Mouse (Mus musculus) mouse trophoblast stem cell (cell line): ENCODE data around the gene Cenpp.

Source experiments
- in situ Hi-C, 2 experiments: fragments of 300-500 bp; cut with MseI, MboI; formaldehyde crosslinking; loops; 2 replicates in 1 of 2; 3 replicates in 1 of 2; pipeline ENCODE4 v1.15.1; 2025

The Cenpp gene

GRCm38 (mm10) chr13:49538693-49539092 is 113.9 kb downstream of the Cenpp start:
- in situ Hi-C loops = no loop called here

DNA sequence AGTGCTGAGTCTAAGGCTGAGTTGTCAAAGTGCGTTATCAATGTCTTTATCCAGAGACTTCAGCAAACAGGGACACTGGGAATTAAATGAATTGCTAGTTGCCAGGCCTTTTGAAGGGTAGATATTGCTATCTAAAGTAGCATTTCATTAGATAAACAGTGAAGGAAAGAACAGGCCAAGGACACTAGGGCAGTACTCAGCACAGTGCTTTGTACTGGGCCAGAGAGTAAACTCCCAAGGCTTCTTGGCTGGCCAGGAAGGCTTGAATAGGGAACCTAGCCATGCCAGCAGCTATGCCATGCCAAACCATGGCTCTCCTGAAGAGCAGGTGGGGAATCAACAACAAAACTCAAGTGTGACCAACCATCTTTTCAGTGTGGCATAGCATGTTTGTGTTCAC is 115.6 kb downstream of the Cenpp start:
- in situ Hi-C loops = no loop called here

- in situ Hi-C loops = no loop called here
Measured at GRCm38 (mm10) chr13:49530636-49531035, 121.9 kb downstream of the Cenpp start.

DNA sequence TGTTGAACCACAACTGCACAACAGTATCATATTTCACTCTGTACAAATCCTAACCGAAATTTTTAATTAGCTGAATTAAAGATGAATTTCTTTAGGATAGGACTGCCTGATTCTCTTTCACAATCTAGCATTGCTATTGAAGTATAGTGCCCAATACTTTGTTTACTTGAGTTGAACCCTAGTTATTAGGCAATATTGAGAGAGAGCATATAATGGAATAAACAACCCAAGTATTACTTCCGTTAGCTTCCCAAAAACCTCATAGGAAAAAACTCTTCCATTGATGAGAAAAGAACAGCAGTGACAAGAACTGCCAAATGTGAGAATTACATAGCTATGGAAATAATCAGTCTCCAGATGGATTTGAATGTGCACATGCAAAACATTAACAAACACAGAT is 126.3 kb downstream of the Cenpp start:
- in situ Hi-C loops = no loop called here

DNA sequence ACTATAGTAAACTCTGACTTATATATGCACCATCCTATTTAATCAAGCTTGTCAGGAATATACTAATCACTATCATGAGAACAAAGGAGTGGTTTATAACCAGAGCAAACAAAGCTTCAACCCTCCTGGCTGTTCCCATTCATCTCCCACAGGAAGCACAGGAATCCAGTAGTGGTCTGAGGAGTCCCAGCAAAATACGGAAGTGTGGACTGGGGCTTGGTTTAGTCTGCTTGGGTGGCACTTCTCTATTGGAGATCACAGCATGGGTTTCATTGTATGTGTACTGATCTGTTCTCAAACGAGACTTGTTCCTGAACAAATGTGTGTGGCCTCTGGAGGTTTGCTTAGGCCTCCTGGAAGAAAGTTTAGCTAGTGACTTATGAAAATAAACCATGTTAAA is 133.8 kb downstream of the Cenpp start:
- in situ Hi-C loops = no loop called here

DNA sequence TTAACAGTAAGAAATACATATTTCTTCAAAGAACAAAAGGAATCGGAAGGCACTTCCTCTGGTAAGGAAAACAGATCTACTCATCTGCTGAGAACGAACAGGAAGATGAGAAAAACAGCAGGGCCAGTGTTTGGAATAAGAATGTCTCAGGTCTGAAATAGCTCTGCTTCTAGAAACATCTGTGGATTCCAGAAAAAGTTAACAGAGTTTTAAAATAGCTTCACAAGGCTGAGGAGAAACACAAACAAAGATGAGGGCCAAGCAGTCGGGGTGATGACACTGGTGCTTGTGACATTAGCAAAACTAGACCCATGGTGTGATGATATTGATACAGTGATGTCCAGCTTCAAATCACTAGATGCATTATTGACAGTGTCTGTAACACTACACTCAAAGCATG is 145.4 kb downstream of the Cenpp start:
- in situ Hi-C loops = no loop called here

- in situ Hi-C loops = no loop called here
Measured at GRCm38 (mm10) chr13:49505776-49506175, 146.8 kb downstream of the Cenpp start.

DNA sequence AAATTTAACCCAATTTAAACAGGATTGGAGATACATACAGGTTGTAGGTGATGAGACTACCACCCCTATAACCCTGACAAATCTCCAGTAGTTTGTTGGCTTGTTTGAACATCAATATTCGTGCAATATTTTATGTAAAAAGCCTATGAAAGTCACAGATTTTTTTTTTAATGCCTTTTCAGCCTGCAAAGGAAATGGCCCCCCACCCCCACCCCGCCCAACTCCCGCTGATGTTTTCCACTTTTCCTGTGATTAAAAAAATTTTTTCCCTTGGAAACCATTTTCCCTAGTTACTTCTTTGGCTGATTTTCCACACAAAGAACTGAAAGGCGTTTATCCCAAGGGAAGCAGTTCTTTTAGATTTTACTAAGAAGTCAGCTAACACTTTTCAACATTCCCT is 148.1 kb downstream of the Cenpp start, which contains the start of gene Ecm2:
Gene Ecm2, plus strand, starts transcription at position 301 of the 400 bp plus-strand sequence.
- in situ Hi-C loops = no loop called here

GRCm38 (mm10) chr13:49492376-49493368 is 159.9 kb downstream of the Cenpp start, which contains the start of gene Tes3-ps:
Gene Tes3-ps (plus strand): TSS chr13:49493318.
- in situ Hi-C loops = no loop called here

DNA sequence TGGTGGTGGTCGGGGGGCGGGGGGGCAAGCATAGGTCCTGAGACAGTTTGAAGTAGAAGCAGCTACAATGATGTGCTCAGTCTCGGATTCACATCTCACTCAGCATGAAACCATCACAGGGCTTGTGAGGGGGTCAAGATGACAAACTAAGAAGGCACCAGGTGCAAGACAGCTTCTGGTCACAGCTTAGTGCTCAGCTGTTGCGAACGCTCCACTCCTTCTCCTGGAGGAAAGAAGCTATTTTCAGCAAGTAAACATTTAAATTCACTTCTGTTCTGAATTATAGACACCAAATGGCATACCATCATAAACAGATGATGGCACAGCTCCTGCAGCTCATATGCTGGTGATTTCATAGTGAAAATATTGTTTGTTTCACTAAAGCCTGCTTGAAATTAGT is 167.2 kb downstream of the Cenpp start:
- in situ Hi-C loops = no loop called here

DNA sequence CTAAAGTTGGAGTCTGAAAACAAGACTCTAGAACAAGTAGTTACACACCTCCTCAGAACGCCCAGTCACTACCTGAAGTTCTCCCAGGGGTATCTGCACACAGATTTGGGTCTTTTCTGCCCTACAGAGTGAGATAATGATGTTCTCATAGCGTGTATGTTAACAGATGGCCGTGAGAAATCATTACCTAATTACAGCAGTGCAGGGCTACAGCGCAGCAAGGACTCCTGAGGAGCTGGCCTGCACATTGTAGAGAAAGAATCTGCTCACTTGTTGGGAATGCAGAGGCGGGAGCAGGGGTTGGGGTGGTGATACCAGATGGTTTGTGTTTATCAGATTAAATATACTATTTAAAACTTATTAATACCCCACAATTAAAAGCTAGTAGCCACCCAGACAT is 172.0 kb downstream of the Cenpp start:
- in situ Hi-C loops = no loop called here

GRCm38 (mm10) chr13:49480057-49480456 is 172.5 kb downstream of the Cenpp start:
- in situ Hi-C loops = no loop called here

DNA sequence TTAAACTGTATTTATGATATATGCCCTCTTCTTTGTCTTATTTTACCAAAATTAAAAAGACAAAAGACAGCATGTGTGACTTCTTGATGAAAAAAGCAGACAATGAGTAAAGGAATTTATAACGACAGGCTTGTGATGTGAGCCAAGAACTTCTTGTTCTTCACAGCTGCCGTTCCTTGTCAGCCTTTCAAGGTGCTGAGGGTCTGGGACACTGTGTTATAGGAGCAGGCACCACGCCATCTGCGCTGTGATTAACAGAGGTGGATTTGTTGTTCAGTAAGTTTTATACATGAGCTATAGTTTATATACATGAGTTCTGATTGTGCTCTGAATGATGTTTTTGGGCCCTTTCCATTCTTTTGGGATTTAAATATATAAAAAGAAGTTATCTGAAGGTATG is 173.2 kb downstream of the Cenpp start:
- in situ Hi-C loops = no loop called here

DNA sequence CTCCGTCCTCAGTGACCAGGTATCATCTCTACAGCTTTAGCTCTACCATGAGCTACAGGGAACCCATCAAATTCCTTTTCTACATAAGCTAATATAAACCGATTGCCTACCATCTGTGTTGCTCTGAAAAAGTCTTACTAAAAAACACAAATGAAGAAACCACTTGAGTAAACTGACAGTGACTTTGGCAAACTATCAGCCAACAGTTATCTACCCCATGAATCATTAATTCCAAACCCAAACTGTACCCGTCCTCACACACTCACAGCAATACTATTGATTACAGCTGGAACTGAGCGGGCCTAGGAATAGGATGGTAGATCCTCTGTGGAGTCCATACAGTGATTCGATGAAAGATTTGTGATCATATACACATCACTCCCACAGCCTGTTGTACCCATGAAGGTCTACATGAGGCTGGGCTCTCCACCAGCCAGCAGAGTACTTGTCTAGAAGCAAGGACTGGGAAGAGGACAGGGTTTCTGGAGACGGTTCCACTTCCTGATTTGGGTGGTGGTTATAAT is 173.7 kb downstream of the Cenpp start:
- in situ Hi-C loops = no loop called here

DNA sequence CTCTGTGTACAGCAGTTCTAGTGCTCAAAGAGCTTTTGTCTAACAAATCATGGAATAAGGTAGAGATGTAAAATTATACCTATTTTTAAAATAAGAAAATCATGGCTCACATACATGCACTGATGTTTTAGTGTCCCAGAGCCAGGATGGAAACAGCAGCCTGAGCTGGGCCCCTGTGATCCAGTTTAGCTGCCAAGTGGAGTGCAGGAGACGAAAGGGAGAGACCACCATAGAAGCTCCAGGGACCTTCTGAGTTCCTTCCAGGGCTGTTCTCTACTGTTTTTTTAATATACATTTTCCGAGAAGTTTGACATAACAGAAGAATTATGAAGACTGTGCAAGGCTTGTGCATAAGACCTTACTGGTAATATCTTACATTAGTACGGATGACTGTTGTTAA is 174.7 kb downstream of the Cenpp start:
- in situ Hi-C loops = no loop called here

DNA sequence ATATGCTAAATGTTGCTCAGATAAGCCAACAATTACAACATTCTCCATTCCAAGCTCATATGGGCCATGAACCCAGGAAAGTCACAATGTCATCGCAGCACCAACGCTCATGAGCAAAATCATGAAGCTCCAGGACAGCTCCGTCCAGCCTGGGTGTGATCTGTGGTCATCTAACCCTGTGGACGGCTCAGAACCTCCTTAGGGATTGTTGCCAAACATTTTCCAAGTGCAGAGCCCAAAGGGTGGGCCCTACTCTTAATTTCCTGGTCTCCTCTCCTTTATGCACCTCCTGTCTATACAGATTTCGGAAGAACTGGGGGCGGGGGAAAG is 179.9 kb downstream of the Cenpp start:
- in situ Hi-C loops = loop anchor here in 1 of 2 experiments (25.0 kb wide), 1 partner anchor 165 kb away; no protein-coding TSS in a partner anchor

DNA sequence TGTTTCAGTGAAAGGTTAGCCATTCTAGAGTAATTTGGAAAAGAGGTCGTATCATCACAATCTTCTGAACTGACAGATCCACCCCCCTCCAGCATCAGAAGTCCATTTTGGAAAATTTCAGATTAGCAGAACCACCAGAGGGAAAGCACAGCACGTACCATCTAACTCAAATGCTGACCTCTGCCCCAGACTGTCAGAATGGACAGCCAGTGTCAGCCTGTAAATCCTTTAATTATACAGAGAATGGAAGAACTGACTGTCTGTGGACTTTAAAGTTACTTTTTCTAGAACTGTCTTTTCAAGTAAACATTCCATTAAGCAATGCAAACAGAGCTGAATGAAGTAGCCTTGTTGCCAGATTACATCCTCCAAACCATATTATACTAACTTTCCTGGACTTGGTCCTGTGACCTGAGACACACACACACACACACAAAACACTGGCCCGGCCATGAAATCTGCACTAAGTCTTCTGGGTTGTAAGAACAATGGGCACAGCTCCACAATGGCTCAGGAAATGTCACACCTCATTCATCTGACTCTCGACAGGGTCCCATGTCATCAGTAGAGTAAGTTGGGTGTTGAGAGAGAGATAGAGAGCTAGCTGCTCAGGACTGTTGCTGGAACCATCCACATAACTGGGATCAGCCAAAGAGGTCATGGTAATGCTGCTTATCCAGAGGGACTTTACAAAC is 180.5 kb downstream of the Cenpp start:
- in situ Hi-C loops = loop anchor here in 1 of 2 experiments (25.0 kb wide), 1 partner anchor 165 kb away; no protein-coding TSS in a partner anchor

- in situ Hi-C loops = loop anchor here in 1 of 2 experiments (25.0 kb wide), 1 partner anchor 166 kb away; no protein-coding TSS in a partner anchor
Measured at GRCm38 (mm10) chr13:49470806-49471205, 181.8 kb downstream of the Cenpp start.

- in situ Hi-C loops = loop anchor here in 1 of 2 experiments (25.0 kb wide), 1 partner anchor 167 kb away; no protein-coding TSS in a partner anchor
Measured at GRCm38 (mm10) chr13:49470319-49470718, 182.3 kb downstream of the Cenpp start.

DNA sequence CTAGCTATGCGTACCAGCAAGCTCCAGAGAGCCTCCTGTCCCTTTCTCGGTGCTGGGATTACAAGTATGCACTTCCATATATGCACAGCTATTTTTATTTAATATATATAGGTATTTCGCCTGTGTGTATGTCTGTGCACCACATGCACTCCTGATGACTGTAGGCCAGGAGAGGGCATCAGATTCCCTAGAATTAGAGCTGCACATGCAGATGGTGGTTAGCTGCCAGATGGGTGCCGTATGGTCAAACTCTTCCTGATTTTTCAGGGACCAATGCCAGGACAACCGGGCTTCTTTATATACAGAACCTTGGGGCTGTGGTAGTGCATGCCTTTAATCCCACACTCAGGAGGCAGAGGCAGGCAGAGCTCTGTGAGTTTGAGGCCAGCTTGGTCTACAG is 183.6 kb downstream of the Cenpp start:
- in situ Hi-C loops = loop anchor here in 1 of 2 experiments (25.0 kb wide), 1 partner anchor 168 kb away; no protein-coding TSS in a partner anchor

DNA sequence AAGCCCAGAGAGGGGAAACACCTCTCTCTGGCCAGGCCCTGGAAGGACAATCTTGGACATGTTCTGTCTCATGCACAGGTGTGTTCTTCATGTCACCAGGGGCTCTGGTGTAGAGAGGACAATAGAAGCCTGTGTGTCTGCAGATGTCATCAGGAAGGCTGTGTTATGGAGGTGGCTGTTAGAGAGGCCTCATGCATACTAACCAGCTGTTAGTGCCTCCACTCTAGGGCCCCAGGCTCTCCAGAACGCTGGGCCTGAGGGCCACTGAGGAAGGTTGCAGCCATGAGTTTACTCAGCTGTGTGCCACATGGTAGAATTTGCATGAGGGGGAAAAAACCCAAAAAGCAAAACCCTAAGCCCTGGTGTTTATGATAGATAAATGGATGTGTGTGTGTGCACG is 185.0 kb downstream of the Cenpp start:
- in situ Hi-C loops = loop anchor here in 1 of 2 experiments (25.0 kb wide), 1 partner anchor 170 kb away; no protein-coding TSS in a partner anchor
